Mouse (Mus musculus): ENCODE data around the gene Actn2. TPM values are rescaled to one million over a fixed set of nuclear protein-coding genes. Genes with fewer than 3 reads are reported as not detected.

Actn2 gene
- total RNA-seq (2021): 10 to 100 TPM; 11.7 to 15.5 TPM
- long read RNA-seq, experiment 1, partial matches to known transcripts: 9 of 15 reads
- long read RNA-seq, experiment 1, other reads (novel, unspliced or antisense): 2 of 15 reads
- long read RNA-seq, experiment 2, transcript Actn2-201 (21 exons, 3,013 nt): major isoform, 9 of 18 reads
- long read RNA-seq, experiment 2, partial matches to known transcripts: 6 of 18 reads
- long read RNA-seq, experiment 2, other reads (novel, unspliced or antisense): 3 of 18 reads

DNA sequence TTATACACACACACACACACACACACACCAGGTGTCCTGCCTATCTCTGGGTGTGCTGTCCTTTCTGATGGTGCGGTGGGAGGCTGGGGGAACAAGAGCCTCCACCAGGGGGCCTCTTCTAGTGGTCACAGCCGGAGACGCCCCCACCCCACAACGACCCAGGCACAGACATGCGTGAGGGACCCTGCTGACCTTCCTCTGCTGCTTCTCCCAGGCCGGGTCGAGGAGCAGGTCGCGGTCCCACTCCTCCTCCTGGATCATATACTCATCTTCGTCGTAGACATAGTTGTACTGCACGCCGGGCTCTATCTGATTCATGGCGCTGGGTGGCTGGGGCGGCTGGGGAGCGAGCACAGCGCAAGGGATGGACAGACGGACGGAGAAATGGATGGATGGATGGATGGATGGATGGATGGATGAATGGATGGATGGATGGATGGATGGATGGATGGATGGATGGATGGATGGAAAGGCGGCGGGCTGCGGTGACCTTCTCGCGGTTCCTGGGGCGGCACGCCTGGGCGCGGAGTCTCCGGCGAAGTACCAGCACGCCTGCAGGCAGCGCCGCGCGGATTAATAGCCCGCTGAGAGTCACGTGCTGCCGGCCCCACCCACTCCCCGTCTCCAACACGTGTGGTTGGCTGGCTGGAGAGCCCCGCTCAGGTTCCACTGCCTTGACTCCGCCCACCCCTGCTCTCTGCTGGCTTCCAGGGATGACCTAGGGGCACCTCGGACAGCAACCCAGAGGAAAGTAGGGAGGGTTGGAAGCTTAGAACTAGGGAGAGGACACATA, at the start of gene Actn2:
Gene Actn2, minus strand, starts transcription at position 578 of the 793 bp plus-strand sequence.
- peak; percentile 26 for TF ChIP-seq CTCF (IDR thresholded peaks at IDR 0.05)
- Histone ChIP-seq H3K4me3 (peak within 1 kb of the TSS; percentile 49), H3K27ac (no peak within 1 kb of the TSS)
- intact Hi-C loops (cut with DNase I): no loop called here
- peak; percentile 69 to 82 for DNase-seq (ENCODE audit: extremely low spot score in 1 of 2, low spot score in 2 of 2)

DNA sequence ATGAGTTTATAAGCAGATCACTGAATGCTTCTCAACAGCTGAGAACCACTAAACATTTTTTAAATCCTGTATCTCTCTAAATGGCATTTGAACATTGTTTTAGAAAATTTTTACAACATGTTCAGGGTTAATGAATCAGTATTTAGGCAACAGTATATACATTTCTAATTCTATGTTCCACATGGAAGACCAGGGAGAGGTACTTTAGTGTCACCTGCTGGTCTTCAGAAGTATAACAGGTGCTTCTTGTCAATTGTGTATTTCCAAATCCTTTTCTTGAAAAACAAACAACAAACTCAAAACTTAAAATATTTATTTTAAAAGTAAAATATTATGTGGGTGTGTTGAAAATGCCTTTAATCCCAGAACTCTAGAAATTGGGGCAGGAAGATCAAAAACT, 45.7 kb upstream of the Actn2 start:
- no peak overlapping the region for H3K27ac ChIP-seq
- intact Hi-C loops (cut with DNase I): loop anchor here (1.0 to 2.0 kb wide), 2 partner anchors 90 to 175 kb away; no protein-coding TSS in a partner anchor
- no peak for DNase-seq (ENCODE audit: extremely low spot score in 1 of 2, low spot score in 2 of 2)
- no peak overlapping the region for H3K4me3 ChIP-seq
- TF ChIP-seq CTCF (IDR thresholded peaks at IDR 0.05): peak; percentile 89

- TF ChIP-seq CTCF (IDR thresholded peaks at IDR 0.05): no peak
- no peak overlapping the region for H3K27ac ChIP-seq
- intact Hi-C loops (cut with DNase I): no loop called here
- no peak for DNase-seq (ENCODE audit: extremely low spot score in 1 of 2, low spot score in 2 of 2)
- no peak overlapping the region for H3K4me3 ChIP-seq
Measured at GRCm38 (mm10) chr13:12384796-12385195, 44.2 kb upstream of the Actn2 start.

DNA sequence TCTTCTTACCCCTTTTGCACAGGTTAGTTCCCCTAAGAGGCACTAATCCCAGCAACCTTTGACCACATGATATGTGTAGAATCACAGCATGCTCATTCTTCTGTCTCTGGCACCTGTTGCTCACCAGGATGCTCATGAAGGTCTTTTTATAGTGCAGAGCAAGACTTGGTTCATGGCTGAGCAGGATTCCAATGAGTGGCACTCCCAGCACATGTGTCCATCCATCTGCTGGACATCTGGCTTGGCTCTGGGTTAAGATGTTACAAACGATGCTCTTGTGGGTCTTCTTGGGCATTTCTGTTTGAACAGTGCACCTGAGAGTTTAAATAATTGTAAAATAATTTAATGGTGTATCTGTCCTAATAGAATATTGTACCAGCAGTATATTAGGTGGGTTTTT, 36.2 kb upstream of the Actn2 start:
- TF ChIP-seq CTCF (IDR thresholded peaks at IDR 0.05): no peak
- H3K27ac ChIP-seq: no peak overlapping the region
- no peak for DNase-seq (ENCODE audit: extremely low spot score in 1 of 2, low spot score in 2 of 2)
- intact Hi-C loops (cut with DNase I): no loop called here
- no peak overlapping the region for H3K4me3 ChIP-seq

DNA sequence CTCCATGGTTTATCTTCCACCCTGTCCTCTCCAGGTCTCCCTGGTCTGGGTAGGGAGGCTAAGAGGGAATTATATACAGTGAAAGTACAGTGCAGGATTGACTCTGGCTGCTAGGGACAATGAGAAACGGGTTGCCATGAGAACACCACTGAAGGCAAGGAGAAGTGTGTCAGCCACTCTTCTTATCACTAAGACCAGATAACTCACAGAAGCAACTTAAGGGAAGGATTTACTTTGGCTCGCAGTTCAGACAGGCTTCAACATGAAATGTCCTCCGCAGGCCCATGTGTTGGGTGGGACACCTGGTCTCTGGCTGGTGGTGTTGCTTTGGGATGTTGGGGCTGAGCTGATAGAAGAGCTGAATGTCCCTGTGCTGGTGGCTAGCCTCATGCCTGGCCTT, 32.2 kb upstream of the Actn2 start:
- no peak for TF ChIP-seq CTCF (IDR thresholded peaks at IDR 0.05)
- DNase-seq (ENCODE audit: extremely low spot score in 1 of 2, low spot score in 2 of 2): no peak
- Histone ChIP-seq H3K27ac (no peak overlapping the region), H3K4me3 (no peak overlapping the region)
- intact Hi-C loops (cut with DNase I): no loop called here

- intact Hi-C loops (cut with DNase I): no loop called here
- Histone ChIP-seq H3K27ac (no peak overlapping the region), H3K4me3 (no peak overlapping the region)
- DNase-seq (ENCODE audit: extremely low spot score in 1 of 2, low spot score in 2 of 2): no peak
- no peak for TF ChIP-seq CTCF (IDR thresholded peaks at IDR 0.05)
Measured at GRCm38 (mm10) chr13:12369930-12370329, 29.4 kb upstream of the Actn2 start.

GRCm38 (mm10) chr13:12369041-12369621, 28.6 kb upstream of the Actn2 start:
- no peak for DNase-seq (ENCODE audit: extremely low spot score in 1 of 2, low spot score in 2 of 2)
- intact Hi-C loops (cut with DNase I): no loop called here

DNA sequence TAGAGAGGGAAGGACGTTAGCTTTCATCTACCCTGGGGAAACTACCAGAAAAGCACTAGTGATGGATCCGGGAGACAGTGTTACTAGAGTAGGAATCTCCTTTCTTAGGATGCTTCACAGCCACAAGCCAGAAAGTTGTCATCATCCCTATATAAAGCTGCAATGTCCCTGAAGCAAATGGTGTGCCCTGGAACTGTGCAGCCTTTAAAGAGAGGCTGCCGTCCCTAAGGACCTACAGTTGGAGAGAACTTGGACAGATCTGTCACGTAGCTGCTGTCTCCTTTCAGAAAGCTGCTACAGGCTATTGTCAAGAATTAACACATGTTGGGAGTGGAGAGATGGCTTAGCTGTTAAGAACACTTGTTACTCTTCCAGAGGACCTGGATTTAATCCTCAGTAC, 20.9 kb upstream of the Actn2 start:
- Histone ChIP-seq H3K4me3 (no peak overlapping the region), H3K27ac (no peak overlapping the region)
- intact Hi-C loops (cut with DNase I): no loop called here
- DNase-seq (ENCODE audit: extremely low spot score in 1 of 2, low spot score in 2 of 2): no peak
- TF ChIP-seq CTCF (IDR thresholded peaks at IDR 0.05): no peak

More at GRCm38 (mm10) chr13:12369041-12369621, 28.6 kb upstream of the Actn2 start:
- no peak overlapping the region for H3K27ac ChIP-seq
- H3K4me3 ChIP-seq: no peak overlapping the region; the same call in 1 of the 2 replicates
- no peak for TF ChIP-seq CTCF (IDR thresholded peaks at IDR 0.05)

DNA sequence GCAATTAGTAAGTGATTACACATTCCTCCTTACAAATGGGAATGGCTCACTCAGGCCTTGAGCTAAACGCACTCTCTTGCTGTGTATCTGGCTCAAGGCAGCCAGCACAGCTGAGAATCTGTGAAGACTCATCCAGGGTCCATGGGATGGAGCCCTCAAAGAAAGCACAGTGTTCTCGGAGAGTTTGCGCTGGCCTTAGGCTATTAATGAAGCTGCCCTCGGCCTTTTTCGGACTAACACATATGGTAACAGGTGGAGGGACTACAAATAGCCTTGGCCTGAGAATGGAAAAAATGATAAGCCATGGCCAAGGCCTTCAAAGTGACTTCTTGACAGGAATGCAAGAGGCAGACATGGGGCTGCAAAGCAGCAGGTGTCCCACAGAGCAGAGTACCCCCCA, 17.0 kb upstream of the Actn2 start:
- no peak for TF ChIP-seq CTCF (IDR thresholded peaks at IDR 0.05)
- intact Hi-C loops (cut with DNase I): no loop called here
- no peak overlapping the region for H3K27ac ChIP-seq
- no peak for DNase-seq (ENCODE audit: extremely low spot score in 1 of 2, low spot score in 2 of 2)
- no peak overlapping the region for H3K4me3 ChIP-seq

GRCm38 (mm10) chr13:12356184-12356583, 15.6 kb upstream of the Actn2 start:
- intact Hi-C loops (cut with DNase I): no loop called here
- DNase-seq (ENCODE audit: extremely low spot score in 1 of 2, low spot score in 2 of 2): no peak
- TF ChIP-seq CTCF (IDR thresholded peaks at IDR 0.05): no peak
- H3K4me3 ChIP-seq: no peak overlapping the region
- H3K27ac ChIP-seq: no peak overlapping the region

GRCm38 (mm10) chr13:12349197-12349824, 8.8 kb upstream of the Actn2 start:
- intact Hi-C loops (cut with DNase I): no loop called here
- Histone ChIP-seq H3K4me3 (no peak overlapping the region), H3K27ac (no peak overlapping the region)
- DNase-seq (ENCODE audit: extremely low spot score in 1 of 2, low spot score in 2 of 2): no peak
- no peak for TF ChIP-seq CTCF (IDR thresholded peaks at IDR 0.05)

GRCm38 (mm10) chr13:12346837-12347236, 6.3 kb upstream of the Actn2 start:
- TF ChIP-seq CTCF (IDR thresholded peaks at IDR 0.05): no peak
- no peak overlapping the region for H3K27ac ChIP-seq
- DNase-seq (ENCODE audit: extremely low spot score in 1 of 2, low spot score in 2 of 2): no peak
- no peak overlapping the region for H3K4me3 ChIP-seq
- intact Hi-C loops (cut with DNase I): no loop called here

Data from left cerebral cortex, adult 2 months (tissue).